Mouse (Mus musculus): ENCODE data around the gene Lrrc74b.
"Not testable (repeated sequence)": the region's sequence is repeated elsewhere in the genome, so short reads cannot be mapped to it uniquely, and the experiment has no call there.

Gene Lrrc74b

DNA sequence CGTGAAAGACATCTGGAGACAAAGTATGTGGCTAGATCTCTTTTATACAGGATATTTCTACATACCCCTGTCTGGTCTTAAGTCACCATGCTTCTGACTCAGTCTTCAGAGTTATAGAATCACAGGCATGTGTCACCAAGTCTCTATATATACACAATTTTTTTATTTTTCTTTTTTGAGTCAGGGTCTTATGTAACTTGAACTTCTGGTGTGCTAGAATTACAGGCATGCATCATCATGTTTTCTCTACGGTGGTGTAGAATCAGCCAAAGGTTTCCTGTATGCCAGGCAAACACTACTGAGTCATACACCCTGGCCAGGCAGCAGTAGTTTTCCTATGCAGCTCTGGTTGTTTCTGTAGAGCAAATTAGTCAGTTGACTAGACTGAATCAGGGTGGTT lies 18.4 kb downstream of the Lrrc74b start:
- DNase-seq, result no peak

DNA sequence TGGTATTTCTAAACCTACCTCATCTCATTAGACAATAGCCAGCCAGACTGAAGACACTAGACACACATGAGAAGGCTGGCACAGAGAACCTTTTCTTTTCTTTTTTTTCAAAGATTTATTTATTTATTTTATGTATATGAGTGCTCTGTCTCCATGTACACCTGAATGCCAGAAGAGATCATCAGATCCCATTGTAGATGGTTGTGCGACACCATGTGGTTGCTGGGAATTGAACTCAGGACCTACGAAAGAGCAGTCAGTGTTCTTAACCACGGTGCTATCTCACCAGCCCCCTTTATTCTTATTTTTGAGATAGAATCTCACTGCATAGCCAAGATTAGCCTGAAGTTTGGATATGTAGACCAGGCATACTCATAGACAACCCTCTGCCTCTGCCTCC lies 24.5 kb downstream of the Lrrc74b start:
- no peak for DNase-seq

DNA sequence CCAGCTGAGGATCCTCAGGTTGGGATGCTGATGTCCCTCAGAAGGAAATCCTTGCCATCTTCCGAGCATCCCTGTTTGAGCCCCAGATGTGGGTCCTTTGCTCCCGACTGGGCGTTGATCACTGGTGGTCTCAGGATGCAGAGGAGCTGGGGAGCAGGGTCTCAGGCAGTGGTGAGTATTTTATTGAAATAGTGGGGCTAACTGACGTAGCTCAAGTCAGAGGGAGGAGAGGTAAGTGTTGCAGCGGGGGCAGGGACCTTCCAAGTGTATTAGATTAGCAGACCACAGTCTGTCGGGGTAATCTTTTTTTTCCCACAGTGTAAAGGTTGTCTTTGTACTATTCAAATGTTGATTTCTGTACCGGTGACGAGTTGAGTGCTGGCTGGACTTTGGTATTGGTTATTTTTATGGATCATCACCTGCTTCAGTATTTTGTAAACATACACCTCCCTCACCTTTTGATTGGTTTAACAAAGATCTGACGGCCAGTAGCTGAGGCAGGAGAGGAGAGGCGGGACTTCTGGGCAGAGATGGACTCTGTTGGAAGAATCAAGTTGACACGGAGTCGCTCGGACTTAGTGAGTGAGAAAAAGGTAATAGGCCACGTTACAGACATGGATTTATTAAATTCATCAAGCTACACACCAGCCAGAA lies 28.2 kb downstream of the Lrrc74b start:
- no peak for DNase-seq

DNA sequence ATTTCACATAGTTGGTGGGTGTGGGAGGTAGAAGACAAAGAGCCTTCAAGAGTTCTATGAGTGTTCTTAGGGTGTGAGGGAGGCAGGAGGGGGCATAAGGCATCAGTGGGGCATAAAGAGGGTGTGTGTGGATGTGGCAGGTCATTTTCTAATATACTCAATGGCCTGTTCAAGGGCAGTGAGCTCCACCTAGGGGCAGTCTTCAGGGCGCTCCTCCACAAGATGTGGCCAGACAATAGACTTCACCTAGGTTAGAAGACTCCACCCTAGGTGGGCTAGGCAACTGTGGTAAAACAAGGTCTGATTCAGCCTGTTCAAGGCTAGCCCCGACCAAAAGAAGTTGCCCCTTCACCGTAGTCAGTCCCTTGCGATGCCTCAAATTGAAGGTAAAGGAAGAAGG lies 28.8 kb downstream of the Lrrc74b start:
- no peak for DNase-seq

DNA sequence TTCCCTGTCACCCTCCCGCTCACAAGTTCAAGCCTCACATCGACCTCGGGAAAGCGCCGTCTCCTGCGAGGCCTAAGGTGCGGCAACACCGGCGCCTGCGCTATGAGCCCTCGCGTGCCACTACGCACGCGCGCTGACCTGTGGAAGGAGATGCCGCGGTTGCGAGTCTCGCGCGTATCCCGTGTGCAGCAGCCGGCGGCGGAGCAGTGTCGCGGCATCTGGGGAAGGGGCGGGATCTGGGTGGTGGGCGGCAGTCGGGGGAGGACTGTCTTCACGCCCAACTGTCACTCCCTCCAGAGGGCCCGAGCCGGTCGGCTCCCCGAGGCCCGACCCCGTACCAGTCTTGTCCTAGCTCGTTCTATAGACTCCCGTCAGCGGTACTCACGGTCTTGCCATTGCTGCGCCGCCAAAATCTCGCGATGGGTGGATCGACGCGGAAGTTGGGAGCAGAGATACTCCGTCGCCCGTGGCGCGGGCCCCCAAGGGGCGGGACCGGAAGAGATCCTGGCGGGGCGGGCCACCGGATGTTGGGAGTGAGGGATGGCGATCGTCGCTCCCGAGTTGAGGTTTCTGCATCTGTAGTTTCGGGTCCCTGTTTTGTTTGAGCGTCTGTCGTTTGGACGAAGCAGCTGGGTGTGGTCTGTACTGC lies 30.3 kb downstream of the Lrrc74b start, which contains the start of gene Thap7:
TSS of gene Thap7 (minus strand) at position 497 of the 649 bp plus-strand sequence.
- DNase-seq, result peak; percentile 96

DNA sequence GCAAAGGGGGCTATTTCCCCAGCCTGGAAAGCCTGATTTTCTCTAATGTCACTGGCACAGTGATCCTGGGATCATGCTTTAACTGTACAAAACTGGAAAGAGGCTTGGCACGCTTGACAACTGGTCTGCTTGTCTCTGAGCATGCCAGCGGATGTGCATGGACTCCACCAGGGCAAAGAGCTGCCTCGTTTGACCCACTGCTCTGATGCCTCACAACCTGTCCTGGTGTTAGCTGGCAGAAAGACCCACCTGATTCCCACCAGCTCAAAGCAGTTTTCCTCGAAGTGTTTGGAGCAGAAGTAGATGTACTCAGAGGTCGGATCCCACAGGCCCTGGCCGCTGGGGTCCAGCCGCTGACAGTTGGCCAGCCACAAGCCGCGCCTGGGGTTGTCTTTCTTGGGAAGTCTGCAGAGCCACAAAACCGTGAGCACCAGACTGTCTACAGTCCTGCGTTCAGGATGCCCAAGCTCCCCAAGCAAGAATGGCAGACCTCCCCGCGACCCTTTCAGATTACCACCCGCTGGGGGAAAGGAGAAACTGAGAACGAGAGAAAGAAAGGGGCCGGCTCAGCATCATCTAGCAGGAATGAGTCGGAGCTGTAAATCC lies 31.0 kb downstream of the Lrrc74b start:
- no peak for DNase-seq

DNA sequence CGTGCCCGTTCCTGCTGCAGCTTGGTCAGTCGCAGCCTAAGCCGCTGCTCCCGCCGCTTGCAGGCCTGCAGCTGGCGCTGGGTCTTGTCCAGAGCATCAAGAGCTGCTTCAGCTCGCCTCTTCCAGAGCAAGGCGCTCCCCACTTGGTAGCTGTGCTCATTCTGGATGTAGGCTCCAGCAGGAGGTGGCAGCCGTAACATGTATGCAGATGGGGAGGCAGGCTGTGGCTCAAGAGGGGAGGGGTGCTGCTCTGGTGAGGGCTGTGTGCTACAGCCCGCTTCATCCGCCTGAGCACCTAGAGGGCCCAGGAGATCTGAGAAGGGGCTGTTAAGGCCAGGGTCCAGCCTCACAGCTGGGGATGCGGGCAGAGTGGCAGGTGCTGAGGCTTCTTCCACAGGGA lies 32.8 kb downstream of the Lrrc74b start:
- DNase-seq, result no peak

DNA sequence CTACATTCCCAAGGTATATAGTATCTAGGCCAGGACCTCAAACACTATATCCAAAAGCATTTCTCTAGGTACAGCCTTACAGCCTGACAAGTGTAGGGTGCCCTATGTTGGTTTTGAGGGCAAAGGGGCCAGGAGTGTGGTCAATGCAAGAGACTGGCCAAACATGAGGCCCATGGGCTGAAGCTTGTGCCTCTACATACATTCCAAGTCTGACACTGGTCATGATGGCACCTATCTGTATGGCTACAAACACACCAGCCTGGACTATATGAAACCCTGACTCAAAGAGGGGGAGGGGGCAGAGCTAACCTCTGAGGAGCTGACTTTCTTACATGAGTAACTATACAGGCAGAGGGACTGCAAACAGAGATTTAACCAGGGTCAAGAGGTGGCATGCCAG lies 33.4 kb downstream of the Lrrc74b start:
- DNase-seq, result no peak

DNA sequence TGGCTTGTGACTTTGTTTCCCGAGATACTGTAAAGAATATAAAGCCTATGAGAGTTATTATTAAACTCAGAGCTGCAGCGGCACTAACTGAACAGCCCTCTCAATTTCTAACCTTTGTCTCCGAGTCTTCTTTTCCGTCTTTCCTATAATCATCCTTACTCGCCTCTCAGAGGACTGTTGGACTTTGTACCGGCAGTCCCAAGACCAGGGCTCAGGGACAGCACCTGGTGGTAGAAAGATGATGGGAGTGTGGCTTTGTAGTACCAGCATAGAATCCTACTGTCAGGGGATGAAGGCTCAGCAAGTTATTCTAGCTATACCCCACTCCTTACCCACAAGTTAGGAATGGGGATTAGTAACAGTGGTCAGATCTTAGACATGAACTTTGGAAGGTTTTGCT lies 34.8 kb downstream of the Lrrc74b start:
- no peak for DNase-seq

DNA sequence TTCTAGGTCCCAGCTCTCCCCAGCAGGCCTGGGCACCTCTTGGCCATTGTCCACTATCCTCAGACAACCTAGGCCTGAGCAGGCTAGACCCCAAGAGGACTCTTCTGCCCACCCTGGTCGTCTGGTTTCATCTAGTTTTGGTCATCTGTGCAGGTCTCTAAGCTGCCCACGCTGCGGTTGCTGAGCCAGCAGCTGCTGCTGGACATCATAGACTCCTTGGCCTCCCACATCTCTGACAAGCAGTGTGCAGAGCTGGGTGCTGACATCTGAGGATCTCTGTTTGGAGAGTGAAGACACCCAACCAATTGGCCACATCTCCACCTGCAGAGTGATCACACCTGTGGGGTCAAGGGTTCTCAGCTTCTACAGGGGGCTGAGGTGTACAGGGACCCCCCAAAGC lies 35.5 kb downstream of the Lrrc74b start:
- no peak for DNase-seq

DNA sequence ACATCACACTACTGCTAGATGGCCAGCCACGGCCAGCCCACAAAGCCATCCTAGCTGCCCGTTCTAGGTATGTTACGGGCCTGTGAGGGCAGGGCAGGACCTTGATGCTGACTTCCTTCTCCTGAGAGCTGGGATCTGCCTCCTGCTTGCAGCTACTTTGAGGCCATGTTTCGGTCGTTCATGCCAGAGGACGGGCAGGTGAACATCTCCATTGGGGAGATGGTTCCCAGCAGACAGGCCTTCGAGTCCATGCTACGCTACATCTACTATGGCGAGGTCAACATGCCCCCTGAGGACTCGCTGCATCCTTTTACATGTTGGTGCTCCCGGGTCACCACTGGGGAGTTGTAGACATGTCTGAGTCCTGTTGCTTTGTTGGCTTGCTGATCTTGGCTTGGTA lies 36.9 kb downstream of the Lrrc74b start:
- no peak for DNase-seq

DNA sequence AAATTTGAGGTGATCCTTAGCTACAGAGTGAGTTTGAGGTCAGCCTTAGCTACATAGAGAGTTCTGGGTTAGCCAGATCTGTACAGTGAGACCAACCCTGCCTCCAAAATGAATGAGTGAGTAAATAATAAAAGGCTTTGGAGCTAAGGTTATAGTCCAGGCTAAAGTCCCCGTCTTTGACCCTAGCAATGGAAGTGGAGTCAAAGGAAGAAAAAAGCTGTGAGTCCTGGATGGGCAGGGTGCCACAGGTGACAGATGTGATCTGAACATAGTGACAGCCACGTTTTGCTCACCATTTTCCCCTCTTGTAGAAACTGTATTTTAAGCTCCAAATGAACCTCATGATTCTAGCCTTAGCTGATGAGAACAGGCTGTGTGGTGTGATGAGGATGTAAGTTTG lies 42.1 kb downstream of the Lrrc74b start:
- no peak for DNase-seq

DNA sequence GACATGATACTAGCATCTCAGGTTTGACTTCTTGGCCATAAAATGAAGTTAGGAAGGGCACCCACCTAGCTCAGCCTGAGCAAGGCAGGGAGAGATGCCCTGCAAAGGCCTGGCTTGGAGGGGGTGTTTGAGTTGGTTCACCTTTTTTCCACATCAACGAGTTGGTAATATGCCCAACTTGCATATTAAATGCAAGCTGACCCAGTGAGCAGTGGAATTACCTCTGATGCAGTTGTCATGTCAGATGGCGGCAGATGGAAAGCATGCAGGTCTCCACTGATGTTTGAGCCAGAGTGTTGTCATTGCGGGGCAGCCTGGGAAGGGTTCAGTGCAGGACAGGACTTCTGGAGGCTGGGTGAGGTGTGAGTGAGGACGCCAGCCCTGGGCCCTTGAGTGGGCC lies 49.6 kb downstream of the Lrrc74b start:
- DNase-seq, result no peak

DNA sequence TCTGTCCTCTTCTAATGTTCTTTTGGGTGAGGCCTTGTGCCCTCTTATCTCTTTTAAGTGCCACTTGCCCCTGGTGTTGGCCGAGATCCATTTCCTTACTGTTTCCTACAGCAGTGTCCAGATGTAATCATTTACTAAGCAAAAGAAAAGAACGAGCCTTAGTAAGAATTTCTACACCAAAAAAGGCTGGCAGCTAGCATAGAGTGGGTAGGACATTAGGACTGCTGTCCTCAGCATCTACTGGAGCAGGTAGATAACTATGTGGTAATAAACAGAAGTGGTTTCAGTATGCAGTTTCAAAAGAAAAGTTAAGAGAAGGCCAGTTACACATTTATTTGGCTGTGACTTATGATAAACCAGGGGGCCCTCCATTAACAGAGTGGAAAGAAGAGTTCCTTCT lies 50.4 kb downstream of the Lrrc74b start:
- no peak for DNase-seq

DNA sequence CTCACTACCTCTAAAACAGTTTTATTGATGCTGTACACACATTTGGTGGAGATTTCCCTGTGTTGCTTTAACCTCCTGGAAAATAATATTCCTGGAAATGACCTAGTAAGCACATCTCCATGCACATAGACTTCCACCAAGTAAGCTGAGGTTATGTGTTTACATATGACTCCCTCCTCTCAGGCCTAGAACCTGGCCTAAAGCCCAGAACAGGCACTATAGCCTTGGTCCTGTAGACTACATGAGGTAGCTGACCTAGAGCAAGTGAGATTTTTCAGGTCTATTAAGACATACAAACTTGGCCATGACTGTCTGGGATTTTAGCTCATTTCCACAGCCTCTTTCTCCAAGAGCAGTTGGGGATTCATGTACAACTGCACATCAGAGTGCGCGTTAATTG lies 50.9 kb downstream of the Lrrc74b start:
- DNase-seq, result no peak

DNA sequence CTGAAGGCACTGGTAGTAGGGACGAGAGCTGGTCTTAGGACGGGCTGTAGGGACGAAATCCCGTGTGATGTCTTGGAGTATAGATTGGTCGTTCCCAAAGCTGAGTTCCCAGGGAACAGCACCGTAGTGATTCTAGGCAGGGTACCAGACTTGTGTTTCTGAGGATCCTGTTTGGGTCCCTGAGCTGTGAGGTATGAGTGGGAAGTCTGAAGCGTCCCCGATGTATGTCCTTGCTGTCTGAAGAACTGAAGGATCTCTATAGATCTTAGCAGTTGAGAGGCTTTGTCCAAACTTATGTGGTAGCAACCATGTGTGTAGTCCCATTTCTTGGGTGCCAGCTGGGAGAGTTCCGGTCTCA lies 51.8 kb downstream of the Lrrc74b start:
- DNase-seq, result no peak

DNA sequence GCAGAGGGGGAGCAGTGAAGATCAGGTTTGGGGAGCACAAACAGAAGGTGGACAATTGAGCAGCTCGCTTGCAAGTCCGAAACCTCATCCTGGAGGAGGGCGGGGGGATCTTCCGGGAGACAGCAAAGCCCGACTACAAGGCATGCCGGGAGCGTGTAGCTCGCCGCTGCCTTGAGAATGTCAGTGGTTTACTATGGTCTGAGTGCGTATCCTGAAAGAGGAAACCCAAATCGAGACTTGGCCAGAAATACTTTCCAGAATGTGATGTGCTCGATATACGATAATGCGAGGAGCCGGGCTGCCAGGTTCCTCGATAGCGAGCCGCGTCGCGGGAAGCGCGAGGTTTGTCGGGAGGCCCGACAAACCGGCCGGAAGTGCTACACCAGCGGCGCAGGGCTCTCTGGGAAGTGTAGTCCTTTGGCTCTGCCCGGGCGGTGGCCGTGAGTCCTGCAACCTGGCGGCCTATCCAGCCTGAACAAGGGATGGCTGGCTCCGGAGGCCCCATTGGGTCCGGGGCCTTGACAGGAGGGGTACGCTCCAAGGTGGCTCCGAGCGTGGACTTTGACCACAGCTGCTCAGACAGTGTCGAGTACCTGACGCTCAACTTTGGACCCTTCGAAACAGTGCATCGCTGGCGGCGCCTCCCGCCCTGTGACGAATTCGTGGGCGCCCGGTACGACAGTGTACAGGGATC lies 52.4 kb downstream of the Lrrc74b start, which contains the start of gene Lztr1:
TSS of gene Lztr1 (plus strand) at position 143 of the 694 bp plus-strand sequence.
- peak; percentile 85 for DNase-seq

DNA sequence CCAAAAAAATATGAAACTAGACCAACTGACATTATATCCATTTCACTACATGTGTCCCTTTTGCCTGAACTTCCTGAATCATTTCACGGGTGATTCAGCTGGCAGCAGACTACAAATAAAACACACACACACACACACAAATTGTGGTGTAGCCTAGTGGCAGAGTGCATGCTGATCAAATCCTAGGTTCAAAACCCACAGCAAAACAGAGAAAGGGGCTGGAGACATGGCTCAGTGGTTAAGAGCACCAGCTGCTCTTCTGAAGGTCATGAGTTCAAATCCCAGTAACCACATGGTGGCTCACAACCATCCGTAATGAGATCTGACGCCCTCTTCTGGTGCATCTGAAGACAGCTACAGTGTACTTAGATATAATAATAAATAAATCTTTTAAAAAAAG lies 53.0 kb downstream of the Lrrc74b start:
- DNase-seq, result not testable (repeated sequence)

DNA sequence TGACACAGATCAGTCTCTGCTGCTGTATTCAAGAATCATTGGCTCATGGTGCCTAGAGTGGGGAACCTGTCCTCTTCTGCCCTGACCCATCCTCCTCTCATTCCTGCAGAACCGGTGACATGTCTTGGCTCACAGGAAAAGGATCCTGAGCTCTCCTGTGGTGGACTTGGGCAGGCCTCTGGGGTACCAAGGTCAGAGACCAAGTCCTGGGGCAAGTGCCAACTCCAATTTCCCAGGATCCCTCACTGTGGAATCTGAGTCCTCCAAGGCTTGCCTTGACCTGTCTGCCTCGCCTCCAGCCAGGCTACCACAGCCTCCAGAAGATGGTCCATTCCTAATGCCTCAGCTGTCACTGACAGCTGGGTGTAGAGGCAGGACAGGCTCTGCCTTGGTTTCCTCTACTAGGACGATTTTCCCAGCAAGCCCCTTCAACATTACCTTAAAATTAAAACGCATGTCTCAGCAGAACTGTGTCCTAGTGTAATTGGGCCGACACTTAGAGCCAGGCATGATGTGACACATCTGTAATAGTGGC lies 54.0 kb downstream of the Lrrc74b start:
- no peak for DNase-seq

DNA sequence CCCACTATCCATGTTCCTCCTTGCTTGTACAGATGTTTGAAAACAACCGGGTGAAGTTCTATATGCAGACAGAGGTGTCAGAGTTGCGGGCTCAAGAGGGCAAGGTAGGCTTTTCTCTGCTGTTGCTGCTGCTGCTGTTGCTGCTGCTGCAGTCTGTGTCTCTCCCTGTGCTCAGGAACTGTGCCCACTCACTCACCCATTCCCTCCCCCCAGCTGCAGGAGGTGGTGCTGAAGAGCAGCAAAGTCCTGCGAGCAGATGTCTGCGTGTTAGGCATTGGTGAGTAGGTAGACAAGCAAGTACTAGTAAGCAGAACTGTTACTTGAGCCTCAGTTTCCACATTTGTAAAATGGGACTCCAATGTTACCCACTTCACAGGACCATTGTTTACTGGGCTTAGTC lies 58.4 kb downstream of the Lrrc74b start:
- no peak for DNase-seq

DNA sequence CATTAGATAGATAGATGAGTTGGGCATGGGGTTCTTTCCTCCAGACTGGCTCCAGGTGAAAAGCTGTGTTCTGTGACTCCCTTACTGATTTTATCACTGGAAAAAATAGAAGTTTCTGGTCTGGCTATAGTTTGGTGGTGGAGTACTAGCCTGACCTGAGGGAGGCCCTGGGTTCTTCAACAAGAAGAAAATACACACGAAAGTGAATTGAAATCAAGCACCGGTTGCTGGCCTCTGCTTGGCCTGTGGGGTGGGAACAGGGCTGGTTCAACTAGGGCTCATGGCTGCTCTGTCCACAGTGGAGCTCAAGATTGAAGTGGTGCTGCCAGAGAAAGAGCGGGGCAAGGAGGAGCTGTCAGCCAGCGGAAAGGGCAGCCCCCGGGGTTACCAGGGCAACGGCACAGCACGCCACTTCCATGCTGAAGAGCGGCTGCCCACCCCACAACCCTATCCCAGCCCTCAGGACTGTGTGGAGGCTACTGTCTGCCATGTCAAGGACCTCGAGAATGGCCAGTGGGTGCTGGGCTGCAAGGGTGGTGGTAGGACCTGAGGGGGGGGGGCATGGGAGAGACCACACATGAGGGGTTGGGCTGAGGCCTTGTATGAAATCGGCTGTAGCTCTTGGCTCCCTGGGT lies 61.7 kb downstream of the Lrrc74b start:
- DNase-seq, result no peak

DNA sequence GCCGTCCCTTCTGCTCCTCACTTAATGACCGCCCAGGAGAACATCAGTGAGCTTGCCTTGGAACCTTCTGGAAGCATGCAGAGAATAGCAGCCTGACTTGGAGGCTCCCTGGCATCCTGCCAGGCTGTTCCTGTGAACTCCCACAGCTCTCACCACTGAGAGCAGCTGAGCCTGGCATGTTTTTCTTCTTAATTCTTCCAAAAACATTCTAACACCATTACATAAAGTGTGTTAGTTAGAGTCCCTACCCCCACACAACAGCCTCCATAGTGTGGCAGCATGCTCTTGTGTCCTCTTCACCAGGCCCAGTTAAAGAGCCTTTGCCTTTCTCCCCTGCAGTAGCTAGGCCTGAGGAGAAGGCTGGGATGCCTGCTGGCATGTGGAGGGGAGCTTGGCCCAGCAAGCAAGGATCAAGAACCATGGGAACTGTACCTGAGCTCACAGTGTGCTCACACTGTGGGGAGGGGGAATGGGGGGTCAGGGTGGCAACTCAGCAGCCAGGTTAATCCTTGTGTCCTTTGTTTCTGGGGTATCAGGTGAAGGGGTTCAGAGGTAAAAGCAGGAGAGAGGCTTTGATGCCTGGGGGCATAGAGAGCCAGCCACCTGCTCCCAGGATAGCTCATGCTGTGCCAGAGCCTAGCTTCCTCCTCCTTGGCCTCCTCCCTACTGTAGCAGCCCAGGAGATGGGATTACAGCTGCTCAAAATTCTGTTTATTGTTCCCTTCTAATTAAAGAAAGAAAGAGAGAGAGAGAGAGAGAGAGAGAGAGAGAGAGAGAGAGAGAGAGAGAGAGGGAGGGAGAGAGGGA lies 64.3 kb downstream of the Lrrc74b start:
- DNase-seq, result peak; percentile 95

All from right cerebral cortex, postnatal 14 days (tissue).